Mouse (Mus musculus) erythroblast, embryonic 14.5 days (primary cell): ENCODE results near the gene Astn2.

ENCODE experiments used
- GATA1 ChIP-seq: IDR thresholded peaks from 2 replicates; pipeline ENCODE4 v1.6.1; 2012; ENCODE audit warnings: low read length, inconsistent platforms, mixed read lengths
- TAL1 ChIP-seq: IDR thresholded peaks from 3 replicates; pipeline ENCODE4 v1.6.1; 2012; ENCODE audit warnings: low read length, inconsistent platforms, mixed read lengths

DNA sequence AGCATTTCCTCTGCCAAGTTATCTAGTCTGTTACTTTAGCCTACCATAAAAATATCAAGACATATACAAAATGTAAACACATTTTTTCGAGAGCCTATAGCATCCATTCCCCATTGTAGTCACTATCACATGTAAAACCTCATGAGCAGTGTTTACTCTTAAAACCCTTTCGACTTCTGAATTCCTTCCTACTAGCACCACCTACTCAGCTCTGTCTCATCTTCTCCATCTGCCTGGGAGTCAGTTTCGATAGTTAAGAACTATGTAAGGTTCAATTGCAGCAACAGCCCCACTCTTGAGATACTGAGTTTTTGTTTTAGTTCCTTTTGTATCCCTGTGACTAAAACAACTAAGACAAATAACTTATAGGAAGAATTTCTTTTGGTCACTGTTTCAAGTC lies 651.5 kb downstream of the Astn2 start:
- TF ChIP-seq TAL1 (no peak), GATA1 (no peak)
